Mouse (Mus musculus): Measurements from ENCODE around the gene Gm20547. TPM values are rescaled to one million over a fixed set of nuclear protein-coding genes. Genes with fewer than 3 reads are reported as not detected.
A peak's percentile ranks its signal among the peaks of the same experiment; 100 is the strongest.

The Gm20547 gene
- polyA plus RNA-seq, 1 experiment = not detected

GRCm38 (mm10) chr17:34855825-34856224 is 26.0 kb downstream of the Gm20547 start:
- Histone ChIP-seq H3K9ac (ENCODE audit: low read depth, poor library complexity, severe bottlenecking) (no peak overlapping the region), H3K9me3 (replicated peaks; ENCODE audit: control insufficient read depth, insufficient read depth, low read length, poor library complexity, severe bottlenecking) (no peaks in the 10 kb centered on the region), H3K27me3 (ENCODE audit: control insufficient read depth, insufficient read depth, low read length, poor library complexity, severe bottlenecking) (no peaks in the 10 kb centered on the region), H3K27ac (ENCODE audit: insufficient read depth, low read length) (no peak overlapping the region), H3K4me1 (ENCODE audit: control insufficient read depth, insufficient read depth, low read length) (no peaks in the 10 kb centered on the region), H3K4me3 (ENCODE audit: low read depth, low read length) (no peak overlapping the region), H3K36me3 (ENCODE audit: control insufficient read depth, insufficient read depth, low read length, poor library complexity, severe bottlenecking) (peaks cover 19% of the 10 kb centered on the region)
- TF ChIP-seq EP300 (IDR thresholded peaks at IDR 0.05; ENCODE audit: insufficient read depth, low read depth, low read length) (no peak), CTCF (IDR thresholded peaks at IDR 0.05; ENCODE audit: low read depth, low read length) (peak; percentile 79)

GRCm38 (mm10) chr17:34854761-34855160 is 27.1 kb downstream of the Gm20547 start:
- TF ChIP-seq POLR2A (IDR thresholded peaks at IDR 0.05; ENCODE audit: insufficient read depth, low read length) = no peak
- peaks cover 19% of the 10 kb centered on the region for H3K36me3 ChIP-seq (ENCODE audit: control insufficient read depth, insufficient read depth, low read length, poor library complexity, severe bottlenecking)
- no peaks in the 10 kb centered on the region for H3K4me1 ChIP-seq (ENCODE audit: control insufficient read depth, insufficient read depth, low read length)
- no peak overlapping the region for H3K27ac ChIP-seq (ENCODE audit: insufficient read depth, low read length)
- H3K9ac ChIP-seq (ENCODE audit: low read depth, poor library complexity, severe bottlenecking) = no peak overlapping the region
- no peaks in the 10 kb centered on the region for H3K27me3 ChIP-seq (ENCODE audit: control insufficient read depth, insufficient read depth, low read length, poor library complexity, severe bottlenecking)
- H3K9me3 ChIP-seq (replicated peaks; ENCODE audit: control insufficient read depth, insufficient read depth, low read length, poor library complexity, severe bottlenecking) = no peaks in the 10 kb centered on the region
- no peak overlapping the region for H3K4me3 ChIP-seq (ENCODE audit: low read depth, low read length)

DNA sequence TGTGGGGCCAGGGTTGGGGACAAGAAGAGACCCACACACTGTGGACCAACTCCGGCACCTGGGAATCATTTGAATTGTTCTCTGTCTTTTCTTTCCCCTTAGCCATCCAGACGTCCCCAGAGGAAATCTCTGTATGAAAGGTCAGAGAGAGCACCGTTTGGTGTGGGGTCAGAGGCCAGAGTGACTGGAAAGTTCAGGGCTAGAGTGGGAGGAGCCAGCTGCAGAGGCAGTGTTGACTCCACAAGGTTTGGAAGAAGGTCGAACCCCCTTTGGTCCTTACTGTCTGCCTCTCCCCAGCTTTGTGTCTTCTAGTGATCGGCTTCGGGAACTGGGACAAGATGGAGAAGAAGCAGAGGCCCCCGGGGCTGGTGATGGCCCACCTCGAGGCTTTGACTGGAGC is 28.3 kb downstream of the Gm20547 start:
- Histone ChIP-seq H3K4me3 (ENCODE audit: low read depth, low read length) (no peak overlapping the region), H3K9ac (ENCODE audit: low read depth, poor library complexity, severe bottlenecking) (no peak overlapping the region), H3K27ac (ENCODE audit: insufficient read depth, low read length) (no peak overlapping the region), H3K4me1 (ENCODE audit: control insufficient read depth, insufficient read depth, low read length) (no peaks in the 10 kb centered on the region), H3K27me3 (ENCODE audit: control insufficient read depth, insufficient read depth, low read length, poor library complexity, severe bottlenecking) (no peaks in the 10 kb centered on the region), H3K36me3 (ENCODE audit: control insufficient read depth, insufficient read depth, low read length, poor library complexity, severe bottlenecking) (peaks cover 19% of the 10 kb centered on the region), H3K9me3 (replicated peaks; ENCODE audit: control insufficient read depth, insufficient read depth, low read length, poor library complexity, severe bottlenecking) (no peaks in the 10 kb centered on the region)
- no peak for TF ChIP-seq CTCF (IDR thresholded peaks at IDR 0.05; ENCODE audit: low read depth, low read length)
- TF ChIP-seq EP300 (IDR thresholded peaks at IDR 0.05; ENCODE audit: insufficient read depth, low read depth, low read length) = no peak
- no peak for TF ChIP-seq POLR2A (IDR thresholded peaks at IDR 0.05; ENCODE audit: insufficient read depth, low read length)

- no peaks in the 10 kb centered on the region for H3K9me3 ChIP-seq (replicated peaks; ENCODE audit: control insufficient read depth, insufficient read depth, low read length, poor library complexity, severe bottlenecking)
- no peaks in the 10 kb centered on the region for H3K27me3 ChIP-seq (ENCODE audit: control insufficient read depth, insufficient read depth, low read length, poor library complexity, severe bottlenecking)
- H3K9ac ChIP-seq (ENCODE audit: low read depth, poor library complexity, severe bottlenecking) = peak overlapping the region; percentile 84
- peaks cover 10% of the 10 kb centered on the region for H3K36me3 ChIP-seq (ENCODE audit: control insufficient read depth, insufficient read depth, low read length, poor library complexity, severe bottlenecking)
- no peaks in the 10 kb centered on the region for H3K4me1 ChIP-seq (ENCODE audit: control insufficient read depth, insufficient read depth, low read length)
- no peak for TF ChIP-seq CTCF (IDR thresholded peaks at IDR 0.05; ENCODE audit: low read depth, low read length)
- TF ChIP-seq EP300 (IDR thresholded peaks at IDR 0.05; ENCODE audit: insufficient read depth, low read depth, low read length) = no peak
- TF ChIP-seq POLR2A (IDR thresholded peaks at IDR 0.05; ENCODE audit: insufficient read depth, low read length) = no peak
- no peak overlapping the region for H3K27ac ChIP-seq (ENCODE audit: insufficient read depth, low read length)
- peak overlapping the region; percentile 92 for H3K4me3 ChIP-seq (ENCODE audit: low read depth, low read length)
Measured at GRCm38 (mm10) chr17:34850517-34851125, 31.2 kb downstream of the Gm20547 start.

DNA sequence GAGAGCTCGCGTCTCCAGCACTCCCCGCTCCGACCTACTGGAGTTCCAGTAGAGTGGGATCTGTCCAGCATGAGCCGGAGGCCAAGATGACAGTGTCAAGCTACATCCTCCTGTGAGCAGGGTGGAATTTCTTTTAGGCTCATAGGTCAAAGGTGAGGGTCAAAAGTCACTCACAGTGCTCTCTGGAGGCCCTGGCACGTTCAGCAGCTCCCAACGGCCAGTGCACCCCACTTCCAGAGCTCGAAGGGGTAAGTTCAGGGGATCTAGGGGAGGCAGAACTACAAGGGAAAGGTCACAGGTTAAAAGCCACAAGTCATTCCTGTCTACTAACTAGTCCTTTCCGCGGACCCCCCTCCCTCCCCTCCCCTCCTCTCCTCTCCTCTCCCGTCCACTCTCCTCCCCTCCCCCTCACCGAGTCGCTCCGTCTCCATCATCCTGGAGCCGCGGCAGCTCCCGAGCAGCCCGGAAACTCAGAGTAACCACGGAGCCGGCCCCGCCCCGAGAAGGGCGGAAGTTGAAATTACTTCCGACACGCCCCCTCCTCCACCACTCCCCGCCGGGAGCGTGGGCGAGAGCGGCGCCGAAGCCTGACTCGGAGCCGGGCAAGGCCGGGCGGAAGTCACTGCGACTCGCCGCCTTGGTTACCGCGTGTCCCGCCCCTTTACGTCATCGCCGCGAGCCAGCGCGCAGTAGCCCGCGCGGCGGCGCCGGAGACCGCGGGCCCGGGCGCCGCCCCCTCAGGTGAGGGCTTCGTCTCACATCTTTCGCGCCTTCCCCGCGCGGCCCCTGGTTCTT is 31.9 kb downstream of the Gm20547 start, which contains the start of the genes Skiv2l and Nelfe:
Skiv2l (minus strand) TSS at position 489 of the 795 bp plus-strand sequence.
Nelfe (plus strand) TSS at position 670 of the 795 bp plus-strand sequence.
- Histone ChIP-seq H3K4me1 (ENCODE audit: control insufficient read depth, insufficient read depth, low read length) (no peaks in the 10 kb centered on the region), H3K27ac (ENCODE audit: insufficient read depth, low read length) (no peak within 1 kb of the TSS), H3K4me3 (ENCODE audit: low read depth, low read length) (peak within 1 kb of the TSS; percentile 92), H3K27me3 (ENCODE audit: control insufficient read depth, insufficient read depth, low read length, poor library complexity, severe bottlenecking) (no peaks in the 10 kb centered on the region), H3K9ac (ENCODE audit: low read depth, poor library complexity, severe bottlenecking) (peak within 1 kb of the TSS; percentile 84), H3K36me3 (ENCODE audit: control insufficient read depth, insufficient read depth, low read length, poor library complexity, severe bottlenecking) (peaks cover 10% of the 10 kb centered on the region), H3K9me3 (replicated peaks; ENCODE audit: control insufficient read depth, insufficient read depth, low read length, poor library complexity, severe bottlenecking) (no peaks in the 10 kb centered on the region)
- TF ChIP-seq CTCF (IDR thresholded peaks at IDR 0.05; ENCODE audit: low read depth, low read length) = no peak
- 0 out of 2 replicates have a peak, but pooled peaks have one; percentile 11 for TF ChIP-seq EP300 (IDR thresholded peaks at IDR 0.05; ENCODE audit: insufficient read depth, low read depth, low read length)
- peak; percentile 22 for TF ChIP-seq POLR2A (IDR thresholded peaks at IDR 0.05; ENCODE audit: insufficient read depth, low read length)

DNA sequence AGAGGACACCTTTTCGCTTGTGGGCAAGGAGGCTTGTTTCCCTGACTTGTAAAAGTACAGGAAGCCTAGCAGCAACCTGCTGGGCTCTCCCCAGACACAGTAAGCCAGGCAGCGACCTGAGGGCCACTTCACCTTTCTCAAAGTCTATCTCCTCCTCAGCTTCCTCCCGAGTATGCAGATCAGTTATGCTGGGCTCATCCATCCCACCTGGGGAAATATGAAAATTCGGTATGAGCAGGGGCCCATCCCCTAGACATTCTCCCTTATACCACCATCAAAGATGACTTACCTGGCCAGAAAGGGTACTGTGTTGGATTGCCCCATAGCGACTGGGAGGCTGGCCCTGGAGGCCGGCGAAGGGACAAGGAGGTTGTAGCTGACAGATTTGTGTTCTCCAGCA is 34.2 kb downstream of the Gm20547 start:
- no peaks in the 10 kb centered on the region for H3K27me3 ChIP-seq (ENCODE audit: control insufficient read depth, insufficient read depth, low read length, poor library complexity, severe bottlenecking)
- H3K27ac ChIP-seq (ENCODE audit: insufficient read depth, low read length) = no peak overlapping the region
- no peaks in the 10 kb centered on the region for H3K4me1 ChIP-seq (ENCODE audit: control insufficient read depth, insufficient read depth, low read length)
- H3K36me3 ChIP-seq (ENCODE audit: control insufficient read depth, insufficient read depth, low read length, poor library complexity, severe bottlenecking) = no peaks in the 10 kb centered on the region; the same call in 1 of the 2 replicates
- no peaks in the 10 kb centered on the region for H3K9me3 ChIP-seq (replicated peaks; ENCODE audit: control insufficient read depth, insufficient read depth, low read length, poor library complexity, severe bottlenecking)
- no peak overlapping the region for H3K9ac ChIP-seq (ENCODE audit: low read depth, poor library complexity, severe bottlenecking)
- no peak overlapping the region for H3K4me3 ChIP-seq (ENCODE audit: low read depth, low read length)
- TF ChIP-seq CTCF (IDR thresholded peaks at IDR 0.05; ENCODE audit: low read depth, low read length) = no peak
- TF ChIP-seq POLR2A (IDR thresholded peaks at IDR 0.05; ENCODE audit: insufficient read depth, low read length) = no peak
- TF ChIP-seq EP300 (IDR thresholded peaks at IDR 0.05; ENCODE audit: insufficient read depth, low read depth, low read length) = no peak
